ENCODE assay signal across 15 mouse cellular contexts in genomic region chr19:53032647-53033046, GRCm38 (mm10). TPM values are rescaled to one million over a fixed set of nuclear protein-coding genes. Genes with fewer than 3 reads are reported as not detected.
A peak's percentile ranks its signal among the peaks of the same experiment; 100 is the strongest.
DNase-seq lines count a peak whose midpoint lies in the region; ATAC-seq and TF ChIP-seq lines count a peak whose summit lies in the region.
"Had no signal": no experiment of that assay in that cellular context is flagged by ENCODE, and none has a peak within 500 bp of the region (broad histone marks: within the 10 kb centered on the region; RNA-seq: fewer than 3 reads in every experiment).

No protein-coding gene starts in this region.

- WGBS in heart, embryonic 15.5 days: 38% methylated on average over 3 of the region's 3 CpGs
- 55% methylated on average over 3 of the region's 3 CpGs for WGBS in bone marrow, adult 2 months
- WGBS in intestine, embryonic 16.5 days: 59% methylated on average over 3 of the region's 3 CpGs
- WGBS in liver, embryonic 13.5 days (ENCODE audit: insufficient replicate concordance): 19% methylated on average over 3 of the region's 3 CpGs

- DNase-seq in heart, postnatal 4 days: no peak
- peak; percentile 49 for DNase-seq in liver, embryonic 13.5 days
- DNase-seq in cerebellum, adult 8-10 months: no peak
- DNase-seq in gastrocnemius, postnatal 4 days (ENCODE audit: low spot score in 2 of 2): no peak
- no peak for DNase-seq in thymus, postnatal 36 days
- DNase-seq: cerebellum, adult 11 months; gastrocnemius, postnatal 14 days; layer of hippocampus, postnatal 36 days had no signal

- TF ChIP-seq POLR2A in bone marrow, adult 2 months (IDR thresholded peaks at IDR 0.05; ENCODE audit: borderline replicate concordance, control insufficient read depth, low read depth, low read length): no peak

- H3K27ac ChIP-seq in heart, embryonic 15.5 days: peak overlapping the region; percentile 29
- peak overlapping the region; percentile 5; the same call in 1 of the 2 replicates for H3K27ac ChIP-seq in bone marrow, adult 2 months (ENCODE audit: control insufficient read depth, insufficient read depth, low read depth, low read length, poor library complexity)
- peak overlapping the region; percentile 89 for H3K27ac ChIP-seq in intestine, embryonic 16.5 days (ENCODE audit: low read length)
- H3K27ac ChIP-seq in liver, embryonic 13.5 days: peak overlapping the region; percentile 97
- H3K27ac ChIP-seq: hindbrain, embryonic 10.5 days had no signal

- no peak overlapping the region for H3K9ac ChIP-seq in heart, embryonic 15.5 days
- no peak overlapping the region for H3K9ac ChIP-seq in intestine, embryonic 16.5 days (ENCODE audit: low read depth, low read length)
- H3K9ac ChIP-seq in liver, embryonic 13.5 days: peak overlapping the region; percentile 66

- no peak overlapping the region for H3K4me2 ChIP-seq in heart, embryonic 15.5 days
- H3K4me2 ChIP-seq in intestine, embryonic 16.5 days (ENCODE audit: low read depth, low read length): no peak overlapping the region
- peak overlapping the region; percentile 67 for H3K4me2 ChIP-seq in liver, embryonic 13.5 days
- H3K4me2 ChIP-seq: midbrain, embryonic 11.5 days had no signal

- TF ChIP-seq CTCF in bone marrow, adult 2 months (IDR thresholded peaks at IDR 0.05; ENCODE audit: control insufficient read depth, insufficient read depth, low read length): no peak

- no peaks in the 10 kb centered on the region for H3K27me3 ChIP-seq in heart, embryonic 15.5 days
- no peaks in the 10 kb centered on the region for H3K27me3 ChIP-seq in intestine, embryonic 16.5 days (replicated peaks; ENCODE audit: control insufficient read depth, insufficient read depth, low read length)
- no peaks in the 10 kb centered on the region for H3K27me3 ChIP-seq in liver, embryonic 13.5 days

- H3K4me3 ChIP-seq in heart, embryonic 15.5 days: no peak overlapping the region
- H3K4me3 ChIP-seq in bone marrow, adult 2 months (replicated peaks; ENCODE audit: control insufficient read depth, low read depth, low read length): no peak overlapping the region
- H3K4me3 ChIP-seq in intestine, embryonic 16.5 days (ENCODE audit: low read length): no peak overlapping the region
- H3K4me3 ChIP-seq in liver, embryonic 13.5 days (replicated peaks): peak overlapping the region; percentile 30
- H3K4me3 ChIP-seq: hindbrain, embryonic 10.5 days; myocyte had no signal

- H3K36me3 ChIP-seq in heart, embryonic 15.5 days: peaks cover 13% of the 10 kb centered on the region; the same call in 1 of the 2 replicates
- H3K36me3 ChIP-seq in intestine, embryonic 16.5 days (ENCODE audit: control insufficient read depth, insufficient read depth, low read length): 0 out of 2 replicates have a peak, but pooled peaks cover 3% of the 10 kb centered on the region
- peaks cover 45% of the 10 kb centered on the region for H3K36me3 ChIP-seq in liver, embryonic 13.5 days

- ATAC-seq in heart, embryonic 15.5 days (replicated peaks; ENCODE audit: insufficient number of reproducible peaks, insufficient read depth, low FRiP score, low read depth): no peak
- ATAC-seq in intestine, embryonic 16.5 days: peak; percentile 68
- ATAC-seq in liver, embryonic 13.5 days (ENCODE audit: low read depth): peak; percentile 69
- ATAC-seq: forebrain, embryonic 16.5 days had no signal

- no peaks in the 10 kb centered on the region for H3K9me3 ChIP-seq in heart, embryonic 15.5 days (replicated peaks)
- H3K9me3 ChIP-seq in intestine, embryonic 16.5 days (ENCODE audit: control insufficient read depth, low read length): no peaks in the 10 kb centered on the region
- no peaks in the 10 kb centered on the region for H3K9me3 ChIP-seq in liver, embryonic 13.5 days (replicated peaks)
- H3K9me3 ChIP-seq: hindbrain, embryonic 10.5 days had no signal

- H3K4me1 ChIP-seq in heart, embryonic 15.5 days (replicated peaks): peaks cover 29% of the 10 kb centered on the region
- H3K4me1 ChIP-seq in bone marrow, adult 2 months (ENCODE audit: control insufficient read depth, insufficient read depth, low read length): peaks cover 5% of the 10 kb centered on the region
- H3K4me1 ChIP-seq in intestine, embryonic 16.5 days (ENCODE audit: control insufficient read depth, insufficient read depth, low read length): peaks cover 17% of the 10 kb centered on the region; the same call in 1 of the 2 replicates
- H3K4me1 ChIP-seq in liver, embryonic 13.5 days (replicated peaks): peaks cover 82% of the 10 kb centered on the region

RNA-seq across cellular contexts. Expression of gene Xpnpep1, which starts 7.4 kb away (rescaled TPM):
- polyA plus RNA-seq in heart, embryonic 15.5 days (2015; fragmentation: Nextera tagmentation; extraction: Ambion mirVana): 128 and 135 TPM in 2 replicates
- total RNA-seq in heart, postnatal 4 days (2021): 100 to 1,000 TPM; 156 to 158 TPM
- 38.8 and 45.4 TPM in 2 replicates for polyA plus RNA-seq in bone marrow, adult 2 months (2011; ENCODE audit: insufficient read depth, insufficient read length, low replicate concordance, missing spikeins)
- polyA plus RNA-seq in intestine, embryonic 16.5 days (2015; fragmentation: Nextera tagmentation; extraction: Ambion mirVana): 231 and 264 TPM in 2 replicates
- 109 and 115 TPM in 2 replicates for polyA plus RNA-seq in liver, embryonic 13.5 days (2015; fragmentation: Nextera tagmentation; extraction: Ambion mirVana)
- 10 to 100 TPM; 85.3 to 91.8 TPM for total RNA-seq in gastrocnemius, postnatal 4 days (2021)

Comparison
In these comparisons a context has a peak if more than half of its experiments do, and no peak if none do; other contexts are left out.
1. H3K27ac ChIP-seq: peak in every context shown above with its lines; median percentile 97 in liver, embryonic 13.5 days; 89 in intestine, embryonic 16.5 days; 29 in heart, embryonic 15.5 days; 5 in bone marrow, adult 2 months.